ENCODE assay signal across 19 mouse cellular contexts in the genomic region with DNA sequence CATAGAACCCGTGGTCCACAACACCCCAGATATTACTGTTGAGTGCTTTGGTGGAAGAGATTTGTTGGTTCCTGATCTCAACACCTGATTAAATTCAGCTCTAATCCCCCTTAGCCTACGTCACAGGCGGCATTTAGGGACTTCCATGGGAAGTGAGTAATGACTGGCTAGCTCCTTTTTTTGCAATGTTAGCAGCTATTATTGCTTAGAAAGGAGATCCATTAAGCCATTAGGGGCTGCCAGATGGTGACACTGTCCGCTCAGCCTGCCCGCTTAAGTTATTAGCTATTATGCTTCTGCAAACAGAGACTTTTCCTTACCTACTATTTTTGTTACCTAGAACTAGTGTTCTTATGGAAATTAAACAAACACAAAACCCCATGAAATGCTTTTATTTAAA. TPM values are rescaled to one million over a fixed set of nuclear protein-coding genes. Genes with fewer than 3 reads are reported as not detected.
"Had no signal": no experiment of that assay in that cellular context is flagged by ENCODE, and none has a peak within 500 bp of the region (broad histone marks: within the 10 kb centered on the region; RNA-seq: fewer than 3 reads in every experiment).

No protein-coding gene starts in this region.

- H3K4me1 ChIP-seq: midbrain, embryonic 13.5 days; midbrain, embryonic 15.5 days; neural tube, embryonic 13.5 days had no signal

- H3K4me3 ChIP-seq: midbrain, embryonic 10.5 days; midbrain, embryonic 13.5 days; midbrain, embryonic 15.5 days; myocyte; neural tube, embryonic 13.5 days; neural tube, embryonic 15.5 days had no signal

- ATAC-seq: midbrain, embryonic 13.5 days; midbrain, embryonic 15.5 days had no signal

- H3K4me2 ChIP-seq: lung, embryonic 14.5 days; midbrain, embryonic 13.5 days; midbrain, embryonic 15.5 days; neural tube, embryonic 13.5 days; neural tube, embryonic 15.5 days had no signal

- H3K27ac ChIP-seq: midbrain, embryonic 10.5 days; midbrain, embryonic 13.5 days; midbrain, embryonic 15.5 days; neural tube, embryonic 13.5 days; neural tube, embryonic 15.5 days had no signal

- DNase-seq: lung, adult 18-20 months; lung, embryonic 14.5 days; lung, postnatal 10 days; lung, postnatal 4 days; retina, postnatal 1 day; right cerebral cortex, adult 18-20 months; right cerebral cortex, postnatal 25 days; right cerebral cortex, postnatal 4 days; spleen, adult 18-20 months; thymus, adult 18-20 months; thymus, postnatal 14 days; thymus, postnatal 4 days had no signal

- H3K9ac ChIP-seq: lung, embryonic 14.5 days; midbrain, embryonic 13.5 days; midbrain, embryonic 15.5 days; neural tube, embryonic 13.5 days; neural tube, embryonic 15.5 days had no signal

- H3K9me3 ChIP-seq: midbrain, embryonic 10.5 days; midbrain, embryonic 13.5 days; midbrain, embryonic 15.5 days; neural tube, embryonic 13.5 days; neural tube, embryonic 15.5 days had no signal

- H3K36me3 ChIP-seq: midbrain, embryonic 10.5 days; midbrain, embryonic 13.5 days; midbrain, embryonic 15.5 days; neural tube, embryonic 13.5 days; neural tube, embryonic 15.5 days had no signal

RNA-seq across cellular contexts. Expression of a gene that starts 35.7 kb away (rescaled TPM):
- total RNA-seq: megakaryocyte-erythroid progenitor cell, adult 5-6 weeks had no signal
